Mouse (Mus musculus) embryonic fibroblast, embryonic 13.5 days (primary cell): ENCODE measurements around the gene Col4a2. TPM values are rescaled to one million over a fixed set of nuclear protein-coding genes. Genes with fewer than 3 reads are reported as not detected.

Experiments
- H3K27ac ChIP-seq: 2 replicates; pipeline ENCODE4 v1.5.1; 2012; ENCODE audit warnings: low read length, control low read depth, inconsistent platforms; ENCODE audit not compliant: insufficient read depth
- H3K4me1 ChIP-seq: 2 replicates; pipeline ENCODE4 v1.6.1; 2011; ENCODE audit warnings: low read length; ENCODE audit not compliant: control insufficient read depth, insufficient read depth
- H3K4me3 ChIP-seq: 2 replicates; pipeline ENCODE4 v1.5.1; 2011; ENCODE audit warnings: mild to moderate bottlenecking, control low read depth, low read length; ENCODE audit not compliant: insufficient read depth
- CTCF ChIP-seq: IDR thresholded peaks from 2 replicates; pipeline ENCODE4 v1.5.1; 2011; ENCODE audit warnings: mild to moderate bottlenecking, control low read depth, low read length, moderate library complexity, borderline replicate concordance; ENCODE audit not compliant: insufficient read depth
- POLR2A ChIP-seq: IDR thresholded peaks from 2 replicates; pipeline ENCODE4 v1.6.1; 2011; ENCODE audit warnings: low read depth, mild to moderate bottlenecking, control low read depth, low read length, moderate library complexity
- polyA plus RNA-seq: library from polyadenylated mRNA; stranded (reverse); fragments of >200 nt; gene quantifications from 2 replicates; pipeline ENCODE4 v1.2.4, GENCODE M21; 2011; ENCODE audit warnings: low read depth; ENCODE audit not compliant: missing spikeins, insufficient read length

Gene Col4a2
- polyA plus RNA-seq, 1 experiment: 282 TPM

DNA sequence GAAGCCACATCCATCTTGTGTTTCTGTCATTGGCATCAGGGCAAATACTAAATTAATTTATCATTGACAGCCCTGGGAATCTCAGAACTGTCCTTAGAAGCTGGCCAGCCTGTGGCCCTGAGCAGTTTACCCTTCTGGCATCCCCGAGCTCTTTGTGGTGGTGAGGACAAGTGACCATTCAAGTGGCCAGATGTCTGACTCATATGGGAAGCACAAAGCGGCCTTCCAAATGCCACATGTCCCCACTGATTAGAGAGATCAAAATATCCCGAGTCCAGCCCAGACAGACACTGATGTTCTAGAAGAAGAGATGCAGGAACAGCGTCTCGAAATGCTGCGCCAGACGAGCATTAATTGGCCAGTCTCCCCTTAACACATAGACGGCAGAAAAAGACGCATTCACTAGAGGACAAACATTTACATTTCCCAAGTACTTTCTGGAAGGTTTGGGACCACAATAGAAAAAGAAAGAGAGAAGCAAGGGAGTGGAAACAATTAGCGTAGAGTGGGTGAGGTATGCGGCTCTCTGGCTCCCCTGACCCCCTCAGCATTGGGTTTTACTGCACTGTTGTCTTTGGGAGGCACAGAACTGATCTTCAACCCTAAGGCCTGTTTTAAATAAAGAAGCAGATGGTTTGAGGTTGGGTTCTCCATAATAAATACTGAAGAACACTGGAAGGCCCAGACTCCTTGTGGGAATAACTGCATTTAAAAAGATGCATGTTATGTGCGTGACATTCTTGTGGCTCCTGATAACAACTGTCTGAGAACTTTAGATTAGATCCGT is 50.9 kb downstream of the Col4a2 start:
- Histone ChIP-seq H3K4me1 (peaks cover 19% of the 10 kb centered on the region), H3K4me3 (no peak overlapping the region), H3K27ac (peak overlapping the region; percentile 46)
- TF ChIP-seq POLR2A: no peak
- TF ChIP-seq CTCF: no peak

- peaks cover 22% of the 10 kb centered on the region for H3K4me1 ChIP-seq
These were observed 53.6 kb downstream of the Col4a2 start for GRCm38 (mm10) chr8:11366251-11366650.

DNA sequence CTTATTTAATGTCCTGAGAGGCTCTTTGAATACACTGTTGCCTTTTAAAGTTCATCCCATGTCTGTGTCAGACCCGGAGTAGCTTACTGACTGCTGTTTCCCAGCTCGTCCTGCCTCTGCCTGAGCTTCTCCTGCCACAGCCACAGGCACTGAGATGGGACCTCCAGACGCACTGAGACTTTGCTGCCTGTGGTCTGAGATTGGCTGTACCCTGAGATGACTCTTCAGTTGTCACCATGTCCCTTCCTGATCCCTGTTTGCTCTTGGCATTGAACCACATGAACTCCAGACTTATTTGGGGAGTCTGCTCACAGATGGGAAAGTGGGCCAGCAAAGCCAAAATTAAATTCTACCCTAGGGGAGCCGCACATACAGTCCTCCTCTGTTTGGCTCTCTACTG is 54.1 kb downstream of the Col4a2 start:
- Histone ChIP-seq H3K4me1 (peaks cover 20% of the 10 kb centered on the region), H3K27ac (no peak overlapping the region), H3K4me3 (no peak overlapping the region)
- TF ChIP-seq CTCF: no peak
- no peak for TF ChIP-seq POLR2A

More at GRCm38 (mm10) chr8:11366251-11366650, 53.6 kb downstream of the Col4a2 start:
- Histone ChIP-seq H3K27ac (no peak overlapping the region), H3K4me3 (no peak overlapping the region)
- no peak for TF ChIP-seq CTCF
- TF ChIP-seq POLR2A: no peak

GRCm38 (mm10) chr8:11367670-11368069 is 55.1 kb downstream of the Col4a2 start:
- Histone ChIP-seq H3K27ac (no peak overlapping the region), H3K4me3 (no peak overlapping the region), H3K4me1 (peaks cover 19% of the 10 kb centered on the region)
- no peak for TF ChIP-seq CTCF
- TF ChIP-seq POLR2A: no peak

DNA sequence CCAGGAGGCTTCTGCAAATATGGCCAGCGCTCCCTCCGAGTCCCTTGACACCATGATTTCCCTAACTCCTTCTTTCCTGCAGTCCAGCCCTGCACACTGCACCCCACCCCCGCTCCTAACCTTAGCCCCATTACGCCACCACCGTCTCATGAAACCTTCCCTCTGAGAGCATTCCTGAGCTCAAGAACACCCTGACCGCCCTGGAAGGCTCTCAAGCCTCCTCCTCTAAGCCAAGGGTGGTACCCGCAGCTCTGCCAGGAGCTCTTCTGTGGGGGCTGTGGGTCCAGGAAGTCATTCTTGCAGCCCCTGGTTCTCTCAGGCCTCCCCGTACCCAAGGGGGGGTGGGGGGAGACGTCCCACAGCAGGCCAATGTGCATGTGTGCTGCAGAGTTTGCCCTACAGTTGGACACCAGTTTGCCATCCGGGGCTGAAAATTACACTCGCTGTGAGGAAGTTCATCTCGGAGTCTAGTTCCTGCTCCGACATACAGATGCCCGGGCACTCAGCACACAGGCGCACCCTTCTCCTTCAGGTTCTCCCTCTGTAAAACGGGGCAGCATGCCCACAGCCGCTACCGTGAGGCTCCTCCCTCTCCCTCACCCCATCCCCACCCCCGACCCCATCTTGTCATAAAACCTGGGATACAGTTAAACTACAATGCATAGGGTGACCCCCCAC is 57.1 kb downstream of the Col4a2 start:
- Histone ChIP-seq H3K27ac (no peak overlapping the region), H3K4me3 (no peak overlapping the region), H3K4me1 (peaks cover 13% of the 10 kb centered on the region)
- TF ChIP-seq POLR2A (no peak), CTCF (no peak)

GRCm38 (mm10) chr8:11371347-11371746 is 58.7 kb downstream of the Col4a2 start:
- H3K4me1 ChIP-seq: peaks cover 13% of the 10 kb centered on the region
- peak overlapping the region; percentile 67; the same call in 1 of the 2 replicates for H3K27ac ChIP-seq
- TF ChIP-seq CTCF (no peak), POLR2A (no peak)
- no peak overlapping the region for H3K4me3 ChIP-seq

DNA sequence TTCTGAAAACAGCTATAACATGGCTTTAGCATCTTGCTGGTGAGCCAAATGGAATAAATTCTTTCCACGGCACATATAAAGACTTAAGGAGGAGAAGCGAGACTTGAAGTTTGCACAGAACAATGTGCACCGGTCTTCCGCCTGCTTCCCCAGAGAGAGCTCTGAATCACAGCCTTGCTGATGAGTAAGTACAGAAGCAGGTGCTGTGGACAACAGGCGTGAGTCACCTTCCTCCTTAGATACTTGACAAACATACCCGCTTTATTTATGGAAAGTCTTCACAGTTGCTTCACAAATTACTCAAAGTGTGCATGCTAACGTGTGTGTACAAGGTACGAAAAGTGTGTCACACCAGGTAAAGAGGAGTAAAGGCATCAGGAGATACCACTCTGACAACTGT is 59.5 kb downstream of the Col4a2 start:
- no peak for TF ChIP-seq CTCF
- TF ChIP-seq POLR2A: no peak
- no peak overlapping the region for H3K4me3 ChIP-seq
- peak overlapping the region; percentile 67 for H3K27ac ChIP-seq
- H3K4me1 ChIP-seq: peaks cover 15% of the 10 kb centered on the region

- Histone ChIP-seq H3K4me1 (peaks cover 15% of the 10 kb centered on the region), H3K27ac (no peak overlapping the region), H3K4me3 (no peak overlapping the region)
- TF ChIP-seq CTCF (no peak), POLR2A (no peak)
These were observed 61.2 kb downstream of the Col4a2 start for GRCm38 (mm10) chr8:11373643-11374325.

DNA sequence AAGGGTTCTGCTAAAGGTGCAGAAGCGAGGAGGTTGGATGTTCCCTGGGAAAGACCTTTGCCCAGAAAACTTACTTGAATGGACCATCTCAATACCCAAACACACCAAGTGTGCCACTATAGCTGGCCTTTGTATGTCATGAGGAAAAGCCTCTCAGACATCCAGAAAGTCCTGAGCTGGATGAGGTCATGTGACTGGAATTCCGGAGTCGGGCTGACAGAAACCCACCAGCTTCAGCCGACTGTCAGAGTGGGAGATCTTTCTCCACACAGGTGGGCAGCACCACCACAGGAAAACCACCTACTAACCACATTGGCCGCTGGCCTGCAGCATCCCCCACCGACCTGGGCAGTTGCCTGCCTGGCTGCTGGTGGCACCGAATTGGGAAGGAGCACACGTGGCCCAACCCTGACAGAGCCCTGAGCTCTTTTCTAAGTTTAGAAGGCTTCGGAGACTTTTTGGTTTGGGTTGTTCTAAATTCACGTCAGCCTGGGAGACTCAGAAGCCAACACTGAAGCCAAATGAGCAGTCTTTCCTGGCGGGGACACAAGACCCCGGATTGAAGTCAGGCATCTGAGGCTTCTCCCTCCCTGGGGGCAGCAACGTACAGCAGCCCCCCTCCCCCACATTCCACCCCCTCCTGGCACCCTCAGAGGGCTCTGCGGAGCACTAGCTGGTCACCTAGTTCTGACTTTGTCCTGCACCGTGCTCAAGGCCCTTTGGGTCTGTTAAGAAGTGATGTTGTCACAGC is 61.9 kb downstream of the Col4a2 start:
- Histone ChIP-seq H3K4me1 (peaks cover 15% of the 10 kb centered on the region), H3K27ac (no peak overlapping the region), H3K4me3 (no peak overlapping the region)
- TF ChIP-seq POLR2A (no peak), CTCF (no peak)
